Mouse (Mus musculus) ES-E14 (cell line): ENCODE measurements around the gene Becn1.

Experiments used
- CHD2 ChIP-seq: IDR thresholded peaks from 2 replicates; pipeline ENCODE4 v1.6.1; 2014; ENCODE audit warnings: mild to moderate bottlenecking, low read depth, low read length, inconsistent platforms
- HCFC1 ChIP-seq: IDR thresholded peaks from 2 replicates; pipeline ENCODE4 v1.6.1; 2012; ENCODE audit warnings: low read length, inconsistent platforms, borderline replicate concordance; ENCODE audit not compliant: insufficient read depth
- MAFK ChIP-seq: IDR thresholded peaks from 2 replicates; pipeline ENCODE4 v1.6.1; 2014; ENCODE audit warnings: mild to moderate bottlenecking, low read depth, low read length, inconsistent platforms; ENCODE audit not compliant: insufficient read depth
- ZC3H11A ChIP-seq: IDR thresholded peaks from 2 replicates; pipeline ENCODE4 v1.6.1; 2012; ENCODE audit warnings: low read depth, mild to moderate bottlenecking, inconsistent platforms, low read length, borderline replicate concordance
- ZNF384 ChIP-seq: IDR thresholded peaks from 2 replicates; pipeline ENCODE4 v1.6.1; 2012; ENCODE audit warnings: low read depth, low read length, inconsistent platforms

- TF ChIP-seq MAFK (no peak), ZNF384 (no peak), ZC3H11A (no peak), HCFC1 (no peak), CHD2 (no peak)
Measured at GRCm38 (mm10) chr11:101259261-101259712, 42.8 kb downstream of the Becn1 start.
